Mouse (Mus musculus): ENCODE results near the gene Rpusd4. TPM values are rescaled to one million over a fixed set of nuclear protein-coding genes. Genes with fewer than 3 reads are reported as not detected.

The Rpusd4 gene
- polyA plus RNA-seq, 1 experiment from 2014 or later = 36.6 TPM

DNA sequence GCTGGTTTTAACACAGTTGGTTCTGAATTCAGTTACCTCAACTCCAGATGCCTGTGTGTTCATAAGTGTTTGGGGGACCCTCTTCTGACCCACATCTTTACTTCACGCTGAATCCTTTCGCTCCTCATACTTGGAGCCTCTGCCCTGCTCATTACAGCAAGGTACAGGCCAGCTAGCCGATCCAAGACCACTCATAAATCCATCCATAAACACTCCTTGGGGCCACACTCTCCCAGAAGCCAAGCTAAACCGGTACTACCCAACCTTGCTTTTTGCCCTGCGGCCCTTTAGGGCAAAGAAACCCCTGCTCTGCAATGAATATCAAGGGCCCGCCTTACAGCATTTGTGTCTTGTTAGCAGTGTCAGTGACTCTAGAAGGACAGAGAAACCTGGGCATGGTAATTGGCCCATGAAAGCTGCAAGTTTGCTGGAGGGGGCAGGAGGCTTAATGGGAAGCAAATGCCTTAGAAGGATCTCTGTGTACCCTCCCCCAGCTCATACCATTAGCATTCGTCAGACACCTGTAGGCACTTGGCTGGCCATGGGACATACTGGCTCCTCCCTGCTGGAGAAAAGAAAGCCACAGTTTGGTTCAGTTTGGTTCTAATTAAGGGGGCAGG is 59.1 kb downstream of the Rpusd4 start:
- Histone ChIP-seq H3K4me2 (ENCODE audit: low read depth, low read length) (no peak overlapping the region), H3K4me1 (ENCODE audit: control insufficient read depth, insufficient read depth, low read length) (peaks cover 3% of the 10 kb centered on the region; the same call in 1 of the 2 replicates), H3K27ac (replicated peaks; ENCODE audit: low read depth, low read length) (peak overlapping the region; percentile 56), H3K4me3 (ENCODE audit: low read depth, low read length) (no peak overlapping the region), H3K9ac (replicated peaks; ENCODE audit: low read length) (no peak overlapping the region; the same call in 1 of the 2 replicates), H3K36me3 (replicated peaks; ENCODE audit: control insufficient read depth, insufficient read depth, low read depth, low read length) (no peaks in the 10 kb centered on the region), H3K9me3 (replicated peaks; ENCODE audit: control insufficient read depth, low read length) (no peaks in the 10 kb centered on the region), H3K27me3 (ENCODE audit: control insufficient read depth, insufficient read depth, low read length) (no peaks in the 10 kb centered on the region)
- WGBS = 16% methylated on average over 7 of the region's 7 CpGs
- ATAC-seq (replicated peaks; ENCODE audit: insufficient number of reproducible peaks, low FRiP score, low TSS enrichment, low read depth) = peak; percentile 68
- peak; percentile 89 for DNase-seq (ENCODE audit: low spot score)

Other genes starting within 250 kb of the Rpusd4 start
- 24.2 and 25.4 TPM in 2 replicates for gene St3gal4, start 148.6 kb upstream of the Rpusd4 start, polyA plus RNA-seq (2014; fragmentation: Nextera tagmentation; extraction: Ambion mirVana)
- 90.5 and 93.3 TPM in 2 replicates for gene Dcps, start 91.8 kb upstream of the Rpusd4 start, polyA plus RNA-seq (2014; fragmentation: Nextera tagmentation; extraction: Ambion mirVana)
- 104 and 112 TPM in 2 replicates for gene Srpr, start 67.7 kb upstream of the Rpusd4 start, polyA plus RNA-seq (2014; fragmentation: Nextera tagmentation; extraction: Ambion mirVana)
- 11.6 and 15.3 TPM in 2 replicates for gene Tirap, start 67.6 kb upstream of the Rpusd4 start, polyA plus RNA-seq (2014; fragmentation: Nextera tagmentation; extraction: Ambion mirVana)
- gene Foxred1, start 56.8 kb upstream of the Rpusd4 start, polyA plus RNA-seq (2014; fragmentation: Nextera tagmentation; extraction: Ambion mirVana) = 28.7 and 34.0 TPM in 2 replicates
- gene Fam118b, start 60 bp upstream of the Rpusd4 start, polyA plus RNA-seq (2014; fragmentation: Nextera tagmentation; extraction: Ambion mirVana) = 69.8 and 75.0 TPM in 2 replicates
- 7.5 and 9.4 TPM in 2 replicates for gene Cdon, start 153.3 kb downstream of the Rpusd4 start, polyA plus RNA-seq (2014; fragmentation: Nextera tagmentation; extraction: Ambion mirVana)